Mouse (Mus musculus) limb, embryonic 11.5 days (tissue): ENCODE data around the gene Gm26661. TPM values are rescaled to one million over a fixed set of nuclear protein-coding genes. Genes with fewer than 3 reads are reported as not detected.

Experiments used
- ATAC-seq: fragments of 200-750 bp; cut with Nextera tagmentation; 2 replicates; pipeline ENCODE4 v1.8.0; 2017; ENCODE audit warnings: low read depth; ENCODE audit not compliant: insufficient number of reproducible peaks, low FRiP score, low TSS enrichment
- DNase-seq: peaks from one replicate; pipeline ENCODE4 v3.0.0-alpha.2; 2015; ENCODE audit warnings: low spot score
- H3K27ac ChIP-seq: fragments of 300-500 bp; sonication (generic); replicated peaks from 2 replicates; pipeline ENCODE4 v1.5.1; 2014; ENCODE audit warnings: low read depth, mild to moderate bottlenecking, low read length
- H3K27me3 ChIP-seq: fragments of 300-500 bp; sonication (generic); 2 replicates; pipeline ENCODE4 v1.6.1; 2014; ENCODE audit warnings: mild to moderate bottlenecking, low read length, mixed read lengths; ENCODE audit not compliant: control insufficient read depth, insufficient read depth
- H3K36me3 ChIP-seq: fragments of 300-500 bp; sonication (generic); 2 replicates; pipeline ENCODE4 v1.6.1; 2014; ENCODE audit warnings: mild to moderate bottlenecking, low read length, moderate library complexity, mixed read lengths; ENCODE audit not compliant: control insufficient read depth, insufficient read depth
- H3K4me1 ChIP-seq: fragments of 300-500 bp; sonication (generic); 2 replicates; pipeline ENCODE4 v1.6.1; 2014; ENCODE audit warnings: low read length, mixed read lengths; ENCODE audit not compliant: control insufficient read depth, insufficient read depth
- H3K4me2 ChIP-seq: fragments of 300-500 bp; sonication (generic); 2 replicates; pipeline ENCODE4 v1.6.1; 2014; ENCODE audit warnings: low read depth, mild to moderate bottlenecking, moderate library complexity; ENCODE audit not compliant: severe bottlenecking
- H3K4me3 ChIP-seq: fragments of 300-500 bp; sonication (generic); 2 replicates; pipeline ENCODE4 v1.5.1; 2014; ENCODE audit warnings: low read depth, low read length
- H3K9ac ChIP-seq: fragments of 300-500 bp; sonication (generic); 2 replicates; pipeline ENCODE4 v1.6.1; 2014; ENCODE audit warnings: mild to moderate bottlenecking, low read length
- H3K9me3 ChIP-seq: fragments of 300-500 bp; sonication (generic); 2 replicates; pipeline ENCODE4 v1.6.1; 2016; ENCODE audit warnings: low read length; ENCODE audit not compliant: control insufficient read depth
- WGBS: fragments of 180-500 bp; shearing (Covaris S2); extraction: QIAGEN DNeasy Blood & Tissue Kit; methylation state at CpG from one replicate; pipeline ENCODE4 v1.1.7; 2014; 5-methylcytosine and 5-hydroxymethylcytosine counted together
- polyA plus RNA-seq: library from polyadenylated mRNA; unstranded; fragments of >200 nt; fragmentation: Nextera tagmentation; extraction: Ambion mirVana; gene quantifications from 2 replicates; pipeline ENCODE4 v1.2.1, GENCODE M21; 2014

Gm26661 gene
- polyA plus RNA-seq, 1 experiment from 2014 or later: not detected

GRCm38 (mm10) chr14:7826151-7826937, 35.0 kb downstream of the Gm26661 start:
- Histone ChIP-seq H3K27me3 (no peaks in the 10 kb centered on the region), H3K4me3 (no peak overlapping the region), H3K9ac (peak overlapping the region; percentile 23; the same call in 1 of the 2 replicates), H3K9me3 (no peaks in the 10 kb centered on the region), H3K4me1 (peaks cover 37% of the 10 kb centered on the region), H3K4me2 (no peak overlapping the region), H3K27ac (peak overlapping the region; percentile 90), H3K36me3 (no peaks in the 10 kb centered on the region; the same call in 1 of the 2 replicates)
- DNase-seq (peak; percentile 47), ATAC-seq (peak; percentile 32; the same call in 1 of the 2 replicates)
- WGBS: 54% methylated on average over 10 of the region's 10 CpGs

DNA sequence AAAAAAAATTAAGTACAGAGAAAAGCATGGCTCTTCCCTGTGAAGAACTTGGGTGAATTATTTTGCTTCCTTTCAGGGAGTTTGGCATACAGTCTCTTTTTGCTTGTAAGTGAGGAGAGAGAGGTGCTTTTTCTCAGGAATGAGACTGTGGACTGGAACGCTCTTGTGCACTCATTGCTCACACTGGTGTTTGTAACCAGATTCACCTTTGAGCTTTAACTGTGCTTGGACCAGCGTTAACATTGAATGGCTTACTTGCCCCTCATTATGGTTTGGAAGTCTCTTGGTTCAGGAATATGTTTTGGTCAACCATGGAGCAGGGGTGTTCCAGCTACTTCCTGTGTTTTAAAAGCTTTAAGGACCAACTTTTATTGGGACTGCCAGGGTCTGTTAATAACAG, 37.8 kb downstream of the Gm26661 start:
- Histone ChIP-seq H3K27me3 (no peaks in the 10 kb centered on the region), H3K9me3 (no peaks in the 10 kb centered on the region), H3K27ac (no peak overlapping the region), H3K4me1 (peaks cover 31% of the 10 kb centered on the region), H3K36me3 (no peaks in the 10 kb centered on the region; the same call in 1 of the 2 replicates), H3K4me2 (no peak overlapping the region), H3K4me3 (no peak overlapping the region), H3K9ac (no peak overlapping the region)
- ATAC-seq (no peak), DNase-seq (no peak)
- 70% methylated on average over 2 of the region's 2 CpGs for WGBS

DNA sequence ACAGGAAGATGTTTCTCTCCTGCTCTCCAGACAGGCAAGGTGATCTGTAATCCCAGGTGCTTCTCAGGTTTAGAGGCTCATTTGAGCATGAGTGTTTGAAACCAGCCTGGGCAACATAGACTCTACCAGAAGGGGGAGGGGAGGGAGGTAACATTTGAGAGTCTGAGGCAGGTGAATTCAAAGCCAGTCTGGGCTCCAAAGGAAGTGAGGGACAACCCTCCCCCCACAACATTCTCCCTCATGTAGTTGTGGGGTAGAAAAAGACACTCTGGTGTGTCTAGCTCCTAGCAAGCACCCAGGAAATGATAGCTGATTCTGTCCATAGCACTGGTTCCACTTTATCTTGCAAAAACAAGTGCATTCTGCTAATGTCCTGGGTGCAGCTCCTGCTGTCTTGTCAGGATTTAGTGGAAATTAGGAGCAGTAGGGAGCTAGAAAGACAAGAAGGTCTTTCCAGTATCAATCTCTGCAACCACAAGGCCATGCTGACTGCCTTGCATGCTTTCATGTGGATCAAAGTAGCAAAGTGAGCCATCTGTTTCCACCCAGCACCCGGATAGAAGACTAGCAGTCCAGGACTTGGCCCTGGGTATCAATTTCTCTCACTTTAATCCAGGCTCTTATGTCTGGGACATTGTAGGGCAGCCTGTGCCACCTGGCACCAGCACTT, 40.5 kb downstream of the Gm26661 start:
- peak overlapping the region; percentile 14; the same call in 1 of the 2 replicates for H3K27ac ChIP-seq
- H3K4me1 ChIP-seq: 0 out of 2 replicates have a peak, but pooled peaks cover 8% of the 10 kb centered on the region

DNA sequence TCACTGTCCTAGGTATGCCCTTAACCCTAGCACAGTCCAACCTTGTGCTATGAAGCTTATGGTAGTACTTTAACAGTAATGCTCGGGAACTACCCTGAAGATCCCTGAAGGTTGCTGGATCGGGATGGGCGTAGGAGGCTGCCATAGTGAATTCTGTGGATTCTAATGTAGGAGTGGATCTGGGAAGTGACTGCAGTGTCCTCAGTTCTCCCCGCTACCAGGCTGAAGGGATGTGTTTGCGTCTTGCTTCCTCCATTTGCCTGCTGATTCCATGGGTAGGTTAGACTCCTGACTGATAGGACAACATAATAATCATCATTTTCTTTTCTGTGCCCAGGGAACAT, 41.0 kb downstream of the Gm26661 start:
- H3K4me2 ChIP-seq: no peak overlapping the region
- WGBS: 92% methylated on average over 5 of the region's 5 CpGs
- H3K27ac ChIP-seq: peak overlapping the region; percentile 14; the same call in 1 of the 2 replicates
- no peaks in the 10 kb centered on the region for H3K27me3 ChIP-seq
- H3K4me3 ChIP-seq: no peak overlapping the region
- 0 out of 2 replicates have a peak, but pooled peaks cover 6% of the 10 kb centered on the region for H3K4me1 ChIP-seq
- no peaks in the 10 kb centered on the region for H3K9me3 ChIP-seq
- H3K36me3 ChIP-seq: no peaks in the 10 kb centered on the region
- ATAC-seq (no peak), DNase-seq (no peak)
- no peak overlapping the region for H3K9ac ChIP-seq

More for the DNA sequence above, 40.5 kb downstream of the Gm26661 start:
- no peaks in the 10 kb centered on the region for H3K27me3 ChIP-seq
- ATAC-seq: no peak
- no peak overlapping the region for H3K4me2 ChIP-seq
- H3K4me3 ChIP-seq: no peak overlapping the region
- no peaks in the 10 kb centered on the region for H3K9me3 ChIP-seq
- 46% methylated on average over 1 of the region's 1 CpGs for WGBS
- no peak overlapping the region for H3K9ac ChIP-seq
- H3K36me3 ChIP-seq: no peaks in the 10 kb centered on the region
- no peak for DNase-seq

DNA sequence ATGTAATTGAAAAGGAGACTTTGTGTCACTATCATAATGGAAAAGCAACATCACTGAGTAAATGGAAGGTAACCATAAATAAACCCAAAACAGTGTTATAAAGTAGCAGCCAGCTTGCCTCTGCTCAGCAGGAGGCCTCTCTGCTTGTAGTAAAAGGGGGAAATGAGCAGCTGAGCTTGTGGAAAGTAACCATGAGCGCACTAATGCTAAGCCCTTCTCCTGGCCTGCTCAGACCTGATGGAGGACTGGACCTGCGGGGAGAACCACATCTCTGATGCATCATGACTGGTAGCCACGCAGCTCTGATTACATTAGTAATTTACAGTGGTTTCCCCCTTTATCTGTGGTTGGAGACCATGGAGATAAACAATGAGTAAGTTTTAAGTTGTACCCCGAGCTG, 42.1 kb downstream of the Gm26661 start:
- H3K36me3 ChIP-seq: no peaks in the 10 kb centered on the region
- DNase-seq (no peak), ATAC-seq (no peak)
- no peak overlapping the region for H3K9ac ChIP-seq
- no peaks in the 10 kb centered on the region for H3K27me3 ChIP-seq
- 54% methylated on average over 4 of the region's 4 CpGs for WGBS
- no peaks in the 10 kb centered on the region for H3K9me3 ChIP-seq
- no peak overlapping the region for H3K27ac ChIP-seq
- no peak overlapping the region for H3K4me3 ChIP-seq
- no peak overlapping the region for H3K4me2 ChIP-seq
- H3K4me1 ChIP-seq: 0 out of 2 replicates have a peak, but pooled peaks cover 6% of the 10 kb centered on the region

GRCm38 (mm10) chr14:7838564-7839089, 47.2 kb downstream of the Gm26661 start:
- no peak for ATAC-seq
- WGBS: 88% methylated on average over 5 of the region's 5 CpGs

GRCm38 (mm10) chr14:7839950-7840514, 48.6 kb downstream of the Gm26661 start:
- Histone ChIP-seq H3K9ac (no peak overlapping the region), H3K36me3 (no peaks in the 10 kb centered on the region), H3K27me3 (no peaks in the 10 kb centered on the region), H3K4me1 (peaks cover 20% of the 10 kb centered on the region), H3K27ac (no peak overlapping the region), H3K4me3 (no peak overlapping the region), H3K4me2 (no peak overlapping the region), H3K9me3 (no peaks in the 10 kb centered on the region)
- 52% methylated on average over 8 of the region's 8 CpGs for WGBS
- DNase-seq: no peak
- ATAC-seq: no peak

More at GRCm38 (mm10) chr14:7838564-7839089, 47.2 kb downstream of the Gm26661 start:
- no peak overlapping the region for H3K4me2 ChIP-seq
- peaks cover 19% of the 10 kb centered on the region for H3K4me1 ChIP-seq
- no peak overlapping the region for H3K4me3 ChIP-seq
- no peaks in the 10 kb centered on the region for H3K27me3 ChIP-seq
- no peak for DNase-seq
- no peaks in the 10 kb centered on the region for H3K36me3 ChIP-seq
- H3K9me3 ChIP-seq: no peaks in the 10 kb centered on the region
- H3K9ac ChIP-seq: no peak overlapping the region
- H3K27ac ChIP-seq: no peak overlapping the region
